Mouse (Mus musculus) left cerebral cortex, postnatal 10 days (tissue): ENCODE measurements around the gene Fam168a. TPM values are rescaled to one million over a fixed set of nuclear protein-coding genes. Genes with fewer than 3 reads are reported as not detected.

Experiments
- DNase-seq, 2 experiments: peaks; one replicate each; pipeline ENCODE4 v3.0.0; 2021 to 2022; ENCODE audit warnings: low spot score in 2 of 2, mixed read lengths in 1 of 2; ENCODE audit errors: extremely low spot score in 1 of 2
- intact Hi-C: fragments of 180-260 bp; cut with DNase I; formaldehyde crosslinking; loops from one replicate; pipeline ENCODE4 v1.15.1; 2025
- total RNA-seq, 2 experiments: library from RNA; stranded (reverse); gene quantifications; 2 replicates each; pipeline ENCODE4 v1.2.3; 2021

Gene Fam168a
- total RNA-seq, 2 experiments from 2014 or later = 267 to 276 TPM

- intact Hi-C loops = no loop called here
- DNase-seq = no peak
These were observed 61.1 kb downstream of the Fam168a start for GRCm38 (mm10) chr7:100767568-100767967.

DNA sequence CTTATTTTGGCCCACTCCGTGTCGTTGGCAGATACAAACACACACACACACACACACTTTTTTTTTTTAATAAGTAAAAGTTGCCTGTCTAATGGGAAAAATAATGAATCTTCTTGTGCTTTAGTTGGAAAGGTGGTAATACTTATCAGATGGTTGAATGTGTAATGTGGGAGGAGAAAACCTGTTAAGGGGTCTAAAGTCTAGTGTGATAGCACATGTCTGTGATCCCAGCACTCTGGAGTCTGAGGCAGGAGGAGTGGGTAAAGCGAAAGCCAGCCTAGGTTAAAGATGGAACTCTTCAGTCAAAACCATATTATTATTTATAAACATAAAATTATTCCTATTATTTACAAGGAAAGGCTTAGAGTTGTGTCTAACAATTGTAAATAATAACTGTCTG, 61.6 kb downstream of the Fam168a start:
- intact Hi-C loops = no loop called here
- DNase-seq = no peak

- no peak for DNase-seq
- intact Hi-C loops = no loop called here
These were observed 63.2 kb downstream of the Fam168a start for GRCm38 (mm10) chr7:100769534-100770083.

GRCm38 (mm10) chr7:100770669-100771341, 64.4 kb downstream of the Fam168a start:
- intact Hi-C loops = no loop called here

GRCm38 (mm10) chr7:100774189-100774588, 67.8 kb downstream of the Fam168a start:
- no peak for DNase-seq
- intact Hi-C loops = no loop called here

More at GRCm38 (mm10) chr7:100770669-100771341, 64.4 kb downstream of the Fam168a start:
- no peak for DNase-seq

GRCm38 (mm10) chr7:100775810-100776209, 69.4 kb downstream of the Fam168a start:
- intact Hi-C loops = no loop called here
- no peak for DNase-seq

GRCm38 (mm10) chr7:100780192-100780591, 73.8 kb downstream of the Fam168a start:
- DNase-seq = no peak
- intact Hi-C loops = no loop called here

GRCm38 (mm10) chr7:100784650-100785049, 78.2 kb downstream of the Fam168a start:
- DNase-seq = no peak
- intact Hi-C loops = no loop called here

- no peak for DNase-seq
- intact Hi-C loops = no loop called here
These were observed 79.0 kb downstream of the Fam168a start for GRCm38 (mm10) chr7:100785426-100785825.

DNA sequence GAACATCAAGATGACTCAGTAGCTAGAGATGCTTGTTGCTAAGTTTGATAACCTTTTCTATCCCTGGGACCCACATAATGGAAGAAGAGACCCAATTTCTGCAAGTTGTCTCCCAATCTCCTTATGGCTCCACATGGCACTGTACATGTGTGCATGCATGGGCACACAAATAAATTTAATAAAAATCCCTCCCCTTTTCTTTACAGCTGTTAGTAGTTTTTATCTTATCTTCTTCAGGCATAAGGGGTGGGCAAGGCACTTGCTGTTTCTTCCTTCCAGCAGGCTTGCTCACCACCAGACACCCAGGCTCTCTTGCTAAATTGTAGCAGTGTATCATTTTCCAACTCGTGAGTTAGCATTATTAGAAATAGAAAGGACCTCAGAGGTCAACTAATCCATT, 79.6 kb downstream of the Fam168a start:
- intact Hi-C loops = no loop called here
- no peak for DNase-seq

- intact Hi-C loops = no loop called here
- DNase-seq = peak in 1 of 2 experiments; percentile 34
These were observed 81.9 kb downstream of the Fam168a start for GRCm38 (mm10) chr7:100788291-100788690.

DNA sequence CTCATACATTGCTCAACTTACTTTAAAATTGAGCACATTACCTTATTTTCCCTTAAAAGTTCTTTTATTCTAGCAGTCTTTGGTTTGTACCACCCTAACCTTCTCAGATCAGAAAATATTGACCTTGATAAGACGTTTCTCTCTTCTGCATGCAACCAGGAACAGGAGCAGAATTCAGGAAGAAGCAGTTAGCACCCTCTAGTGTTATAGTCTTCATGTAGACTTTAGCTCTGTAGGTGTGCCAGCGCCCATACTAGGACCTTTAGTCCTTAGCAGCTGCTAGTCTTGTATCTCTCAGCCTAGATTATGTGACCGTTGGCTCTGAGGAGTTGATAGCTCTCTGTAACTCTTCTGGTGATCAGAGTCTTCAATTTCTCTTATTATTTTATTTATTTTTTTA, 92.4 kb downstream of the Fam168a start:
- no peak for DNase-seq
- intact Hi-C loops = loop anchor here (5.0 kb wide), 1 partner anchor 107 kb away; no protein-coding TSS in a partner anchor

DNA sequence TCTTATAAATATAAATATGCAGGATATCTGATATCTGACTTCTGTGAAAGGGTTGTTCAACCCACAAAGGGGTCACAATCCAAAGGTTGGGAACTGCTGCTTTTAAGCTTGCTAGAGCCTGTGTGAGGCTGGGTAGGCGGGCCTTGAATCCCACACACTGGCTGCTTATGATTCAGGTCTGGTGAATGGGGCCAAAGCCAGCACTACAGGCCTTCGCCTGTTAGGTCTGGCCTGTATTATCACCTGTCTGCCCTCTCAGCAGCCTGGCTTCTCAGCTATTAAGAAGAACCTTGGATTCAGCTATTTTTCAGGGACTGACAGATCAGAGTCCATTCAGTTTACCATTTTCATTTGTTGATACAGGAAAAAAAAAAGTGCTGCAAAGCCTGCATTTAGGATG, 99.0 kb downstream of the Fam168a start:
- DNase-seq = no peak
- intact Hi-C loops = no loop called here

DNA sequence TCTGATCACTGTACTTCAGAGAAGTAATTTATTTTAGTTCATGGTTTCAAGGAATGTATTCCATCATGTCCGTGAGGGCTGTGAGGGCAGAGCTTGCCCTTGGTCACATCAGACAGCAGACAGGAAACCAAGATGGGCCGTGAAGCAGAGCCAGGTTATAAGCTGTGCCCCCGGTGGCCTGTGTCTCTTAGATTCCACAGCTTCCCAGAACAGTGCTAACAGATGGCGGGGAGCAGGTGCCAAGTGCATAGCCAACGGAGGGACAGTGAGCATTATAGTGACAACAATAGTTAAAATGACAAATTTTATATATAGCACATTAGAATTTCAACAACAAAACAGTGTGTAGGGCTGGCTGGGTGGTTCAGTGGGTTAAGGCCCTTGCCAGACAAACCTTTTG, 105.5 kb downstream of the Fam168a start:
- DNase-seq = peak in 1 of 2 experiments; percentile 28
- intact Hi-C loops = no loop called here

GRCm38 (mm10) chr7:100812641-100813040, 106.2 kb downstream of the Fam168a start:
- DNase-seq = no peak
- intact Hi-C loops = no loop called here

GRCm38 (mm10) chr7:100815900-100816570, 109.6 kb downstream of the Fam168a start:
- intact Hi-C loops = loop anchor here (5.0 kb wide), 2 partner anchors 109 to 129 kb away; partner anchors contain the start of gene Fam168a
- DNase-seq = no peak

GRCm38 (mm10) chr7:100816759-100817441, 110.5 kb downstream of the Fam168a start:
- intact Hi-C loops = loop anchor here (5.0 kb wide), 2 partner anchors 110 to 130 kb away; partner anchors contain the start of gene Fam168a
- peak; percentile 60 to 64 for DNase-seq

GRCm38 (mm10) chr7:100817442-100817760, 111.0 kb downstream of the Fam168a start:
- intact Hi-C loops = loop anchor here (5.0 kb wide), 2 partner anchors 110 to 130 kb away; partner anchors contain the start of gene Fam168a
- no peak for DNase-seq

DNA sequence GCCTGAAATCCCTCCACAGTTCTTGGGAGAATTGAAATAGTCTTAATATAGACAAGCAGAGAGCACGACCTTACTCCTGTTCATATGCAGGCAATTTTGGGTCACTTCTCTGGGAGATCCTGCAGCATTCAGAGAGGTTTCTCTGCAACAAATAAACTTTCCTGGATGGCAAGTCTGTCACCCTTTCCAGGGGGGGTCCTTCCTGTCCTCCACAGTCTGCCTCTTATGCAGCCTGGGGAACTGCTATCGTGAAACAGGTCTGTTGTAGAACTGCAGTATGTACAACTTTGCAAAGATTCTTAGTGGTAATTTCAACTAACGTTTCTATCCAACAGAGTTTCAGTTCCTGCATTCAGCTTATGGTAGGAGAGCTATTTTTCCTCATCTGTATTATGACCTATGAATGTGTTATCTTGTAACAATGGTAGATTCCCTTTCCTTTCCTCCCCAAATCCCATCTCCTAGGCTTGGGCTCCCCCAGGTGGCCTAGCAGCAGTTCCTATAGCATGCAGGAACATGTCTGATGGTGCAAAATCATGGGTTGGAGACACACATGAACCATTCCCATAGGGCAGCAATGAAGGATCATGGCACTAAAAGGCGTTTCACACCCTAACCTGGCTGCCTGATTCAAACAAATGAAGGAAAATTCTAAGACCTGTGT, 112.1 kb downstream of the Fam168a start:
- intact Hi-C loops = loop anchor here (5.0 kb wide), 2 partner anchors 111 to 131 kb away; partner anchors contain the start of gene Fam168a
- DNase-seq = peak in 1 of 2 experiments; percentile 57
